Mouse (Mus musculus): ENCODE results near the gene Naa38. TPM values are rescaled to one million over a fixed set of nuclear protein-coding genes. Genes with fewer than 3 reads are reported as not detected.

Naa38 gene
- 143 and 188 TPM in 2 replicates for polyA plus RNA-seq (2012; rRNA removed)

- peak; percentile 72 for DNase-seq (ENCODE audit: low spot score)
Observed at GRCm38 (mm10) chr11:69395235-69395633, at the start of gene Naa38, which contains the start of gene Cyb5d1. Gene Naa38, plus strand, starts transcription at chr11:69395487. Gene Cyb5d1, minus strand, starts transcription at chr11:69395631.

DNA sequence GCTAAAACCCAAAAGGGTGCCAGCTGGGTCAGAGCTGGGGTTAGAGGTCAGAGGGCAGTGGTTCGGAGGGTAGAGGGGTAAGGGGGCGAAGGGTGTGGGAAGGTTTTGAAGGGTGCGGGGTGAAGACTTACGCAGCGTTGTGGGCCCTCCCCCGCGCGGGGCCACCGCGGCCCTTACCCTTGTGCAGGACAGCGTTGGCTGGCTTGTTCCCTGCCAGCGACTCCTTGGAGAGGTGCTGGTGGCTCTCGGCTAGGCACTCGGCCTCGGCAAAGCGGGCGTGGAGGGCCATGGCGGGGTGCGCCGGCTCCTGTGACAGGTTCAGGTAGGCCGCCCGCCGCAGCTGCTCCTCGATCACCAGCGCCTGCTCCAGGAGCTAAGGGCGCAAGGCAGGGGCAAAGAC lies 48.8 kb upstream of the Naa38 start:
- no peak for DNase-seq (ENCODE audit: low spot score)

DNA sequence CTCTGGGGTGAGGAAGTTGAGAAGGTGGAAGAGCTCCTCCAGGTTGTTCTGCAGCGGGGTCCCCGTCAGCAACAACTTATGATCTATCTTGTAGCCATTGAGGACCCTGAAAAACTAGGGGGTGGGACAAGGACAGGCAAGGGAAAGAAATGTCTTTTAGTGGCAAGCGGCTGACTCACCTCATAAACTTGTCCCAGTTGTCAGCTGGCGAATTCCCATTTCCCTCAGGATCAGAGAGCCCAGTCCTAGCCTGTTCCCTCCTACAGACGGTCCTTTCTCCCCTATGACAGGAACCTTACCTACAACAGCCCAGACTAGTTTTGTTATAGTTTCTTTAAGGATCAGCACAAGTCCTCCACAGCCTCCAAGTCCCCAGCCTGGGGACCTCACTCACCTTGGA lies 38.7 kb upstream of the Naa38 start:
- no peak for DNase-seq (ENCODE audit: low spot score)

DNA sequence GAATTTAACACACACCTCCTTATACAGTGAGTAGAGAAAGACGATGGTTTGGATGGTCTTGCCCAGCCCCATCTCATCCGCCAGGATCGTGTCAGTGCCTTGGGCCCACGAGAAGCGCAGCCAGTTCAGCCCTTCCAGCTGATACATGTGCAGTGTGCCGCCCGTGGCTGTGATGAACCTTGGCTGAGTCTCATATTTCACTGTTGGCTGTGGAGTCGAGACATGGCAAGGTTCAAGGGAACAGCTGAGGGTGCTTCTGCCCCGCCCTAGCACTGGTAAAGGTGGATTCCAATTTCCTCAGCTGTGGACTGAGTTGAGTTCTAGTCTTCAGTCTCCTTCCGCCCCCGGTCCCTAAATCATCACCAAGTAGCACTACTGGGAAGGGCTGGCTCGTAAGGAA lies 37.6 kb upstream of the Naa38 start:
- DNase-seq (ENCODE audit: low spot score) = no peak

DNA sequence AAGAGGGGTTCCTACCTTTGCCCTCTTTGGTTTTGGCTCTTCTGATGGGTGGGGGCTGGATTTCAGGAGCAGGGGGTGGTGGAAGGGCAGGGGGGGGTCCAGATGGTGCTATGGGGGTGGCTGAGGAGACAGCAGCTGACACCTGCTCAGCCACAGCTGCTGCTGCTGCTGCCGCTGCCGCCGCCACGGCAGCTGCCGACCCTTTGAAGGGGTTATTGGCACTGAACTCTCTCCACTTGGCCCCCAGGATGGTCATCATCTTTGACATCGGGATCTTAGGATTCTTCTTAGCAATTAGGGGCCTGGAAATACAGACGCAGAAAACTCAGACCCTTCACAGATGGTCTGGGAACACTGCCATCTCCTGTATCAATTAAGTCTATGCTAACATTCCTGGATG lies 33.3 kb upstream of the Naa38 start:
- no peak for DNase-seq (ENCODE audit: low spot score)

- no peak for DNase-seq (ENCODE audit: low spot score)
Observed at GRCm38 (mm10) chr11:69362479-69362878, 32.8 kb upstream of the Naa38 start.

DNA sequence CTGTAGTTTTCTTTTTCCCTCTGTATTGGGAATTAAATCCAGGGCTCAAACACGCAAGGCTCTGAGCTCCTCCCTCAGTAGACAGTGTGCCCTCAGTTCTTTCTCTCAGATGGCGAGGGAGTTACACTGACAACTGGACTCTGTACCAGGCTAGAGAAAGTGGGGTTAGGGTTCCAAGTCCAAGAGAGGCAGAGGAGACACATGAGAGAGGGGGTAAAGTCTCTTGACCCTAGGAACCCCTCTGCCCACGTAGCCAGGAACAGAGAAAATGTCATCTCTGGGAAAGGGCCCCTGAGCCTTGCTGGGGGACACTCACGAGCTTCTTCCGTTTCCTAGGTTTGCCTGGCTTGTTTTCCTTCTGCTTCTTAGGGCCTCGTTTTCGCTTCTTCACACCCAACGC lies 30.9 kb upstream of the Naa38 start:
- no peak for DNase-seq (ENCODE audit: low spot score)

- peak; percentile 96 for DNase-seq (ENCODE audit: low spot score)
Observed at GRCm38 (mm10) chr11:69364910-69365309, 30.4 kb upstream of the Naa38 start.

DNA sequence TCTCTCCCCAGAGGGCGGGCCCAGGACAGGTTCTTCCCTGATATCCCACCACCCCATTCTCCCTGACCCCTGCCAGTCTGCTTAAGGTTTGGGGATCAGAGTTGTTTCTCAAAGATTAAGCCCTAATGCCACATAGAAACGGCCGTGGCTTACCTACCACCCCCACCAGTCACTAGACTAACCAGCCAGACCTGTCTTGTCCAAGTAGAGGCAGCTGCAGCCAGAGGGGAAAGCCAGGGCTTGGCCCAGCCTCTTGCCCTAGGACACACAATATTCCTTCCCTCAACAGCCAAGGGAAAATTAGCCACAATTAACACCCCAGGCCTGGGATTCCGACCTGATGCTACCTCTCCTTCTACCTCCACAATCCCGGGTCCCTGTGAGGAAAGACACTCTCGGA lies 29.6 kb upstream of the Naa38 start:
- peak; percentile 42 for DNase-seq (ENCODE audit: low spot score)

- DNase-seq (ENCODE audit: low spot score) = peak; percentile 85
Observed at GRCm38 (mm10) chr11:69366157-69366854, 29.0 kb upstream of the Naa38 start.

DNA sequence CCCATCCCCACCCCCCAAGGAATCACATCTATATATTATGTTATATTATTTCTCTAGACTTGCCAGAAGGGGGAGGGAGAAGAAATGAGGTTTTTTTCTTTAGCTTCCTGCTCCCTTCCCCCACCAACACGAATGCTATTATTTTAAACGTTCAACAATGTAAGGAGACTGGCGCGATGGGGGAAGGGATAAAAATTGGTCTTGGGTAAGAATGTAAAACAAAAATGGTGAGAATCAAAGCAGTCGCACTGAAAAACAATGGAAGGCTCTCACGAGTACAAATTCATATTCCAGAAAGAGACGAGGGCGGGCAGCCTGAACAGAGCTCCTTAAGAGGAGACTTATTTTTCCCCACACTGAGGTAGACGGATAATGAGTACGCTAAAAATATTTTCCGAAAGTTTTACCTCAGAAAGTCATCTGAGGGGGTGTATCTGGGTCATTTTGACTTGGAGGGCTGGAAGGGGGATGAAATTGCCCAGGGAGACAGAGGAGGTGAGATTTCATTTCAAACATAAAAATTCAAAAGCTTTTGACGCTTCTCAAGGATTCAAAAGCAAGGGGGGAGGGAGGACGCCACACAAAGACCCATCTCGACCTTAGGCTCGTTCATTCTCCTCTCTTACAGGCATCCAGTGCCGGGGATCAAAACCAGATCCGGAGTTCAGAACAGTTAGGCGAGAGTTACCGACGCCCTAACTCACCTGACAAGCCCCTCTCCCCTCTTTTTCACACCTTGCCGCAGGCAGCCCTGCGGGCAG lies 28.3 kb upstream of the Naa38 start:
- no peak for DNase-seq (ENCODE audit: low spot score)

- DNase-seq (ENCODE audit: low spot score) = no peak
Observed at GRCm38 (mm10) chr11:69367616-69368355, 27.5 kb upstream of the Naa38 start.

DNA sequence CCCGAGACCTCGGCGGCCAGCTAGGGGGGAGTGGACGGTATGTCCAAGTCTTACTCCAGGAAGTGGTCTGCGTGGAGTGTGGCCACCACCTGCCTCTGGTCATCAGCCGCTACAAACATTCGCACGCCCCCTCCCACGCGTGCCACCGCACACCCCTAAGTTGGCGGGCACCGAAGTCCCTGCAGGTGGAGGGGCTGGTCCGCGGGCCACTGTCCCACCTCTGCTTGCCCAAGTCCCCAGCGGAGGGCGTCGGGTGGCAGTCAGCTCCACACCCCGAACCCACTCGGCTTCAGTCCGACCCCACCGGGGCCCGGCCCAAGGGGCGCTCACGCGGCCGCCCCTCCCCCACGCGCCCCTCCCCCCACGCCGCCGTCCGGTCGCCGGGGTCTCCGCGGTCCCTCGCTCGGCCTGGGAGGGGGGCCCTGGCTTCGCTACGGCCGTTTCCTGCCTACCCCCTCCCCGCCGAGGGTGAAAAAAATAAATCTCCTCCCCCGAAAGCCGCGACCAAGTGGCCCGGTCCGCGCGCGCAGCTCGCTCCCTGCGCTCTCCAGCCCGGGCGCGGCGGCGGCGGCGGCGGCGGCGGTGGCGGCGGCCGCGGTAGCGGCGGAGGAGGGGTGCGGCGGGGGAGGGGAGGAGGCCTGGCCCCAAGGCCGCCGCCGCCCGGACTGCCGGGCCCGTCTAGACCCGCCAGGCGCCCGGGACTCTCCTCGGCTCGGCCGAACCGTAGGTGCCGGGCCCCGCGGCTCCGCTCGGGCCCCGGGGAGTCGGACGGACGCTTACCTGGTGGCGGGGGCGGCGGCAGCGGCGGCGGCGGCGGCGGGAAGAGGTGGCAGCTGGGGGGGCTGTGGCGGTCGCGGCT lies 26.7 kb upstream of the Naa38 start:
- DNase-seq (ENCODE audit: low spot score) = peak; percentile 58

GRCm38 (mm10) chr11:69369215-69369989 lies 25.9 kb upstream of the Naa38 start, which contains the start of gene Chd3:
Gene Chd3, minus strand, starts transcription at chr11:69369406.
- DNase-seq (ENCODE audit: low spot score) = no peak

GRCm38 (mm10) chr11:69369990-69370816 lies 25.1 kb upstream of the Naa38 start:
- DNase-seq (ENCODE audit: low spot score) = no peak

DNA sequence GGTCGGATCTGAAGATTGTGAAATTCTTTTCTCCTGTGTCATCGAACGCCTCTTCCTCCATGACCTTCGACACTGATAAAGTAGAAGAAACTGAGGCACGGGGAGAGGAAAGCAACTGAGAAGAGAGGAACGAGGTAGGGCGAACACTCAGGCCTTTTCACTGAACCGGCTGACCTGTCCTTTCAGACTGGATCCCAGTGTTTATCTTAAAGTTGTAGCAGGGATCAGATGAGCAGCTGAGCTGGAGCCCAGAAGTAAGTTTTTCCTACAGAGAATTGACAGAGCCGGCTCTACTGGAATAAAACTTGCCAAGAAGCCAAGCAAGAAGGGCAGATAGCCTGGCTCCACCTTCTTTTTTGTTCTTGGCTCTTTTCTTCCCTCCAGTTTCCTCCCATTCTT lies 24.5 kb upstream of the Naa38 start:
- no peak for DNase-seq (ENCODE audit: low spot score)

GRCm38 (mm10) chr11:69371601-69372000 lies 23.7 kb upstream of the Naa38 start:
- no peak for DNase-seq (ENCODE audit: low spot score)

GRCm38 (mm10) chr11:69372056-69372779 lies 23.1 kb upstream of the Naa38 start:
- DNase-seq (ENCODE audit: low spot score) = no peak

DNA sequence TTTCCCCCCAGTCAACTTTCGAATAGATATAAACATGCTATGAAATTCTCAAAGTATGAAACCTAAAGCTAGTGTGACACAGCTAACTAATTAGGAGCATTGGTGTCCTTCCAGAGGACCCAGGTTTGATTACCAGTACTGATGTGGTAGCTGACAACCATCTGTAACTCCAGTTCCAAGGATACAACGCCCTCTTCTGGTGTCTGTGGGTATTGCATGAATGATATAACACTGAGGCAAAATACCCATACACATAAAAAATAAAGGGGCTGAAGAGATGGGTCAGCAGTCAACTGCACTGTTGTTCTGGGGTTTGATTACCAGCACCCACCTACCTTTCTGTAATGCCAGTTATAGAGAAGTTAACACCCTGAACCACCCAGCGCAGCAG lies 22.5 kb upstream of the Naa38 start:
- DNase-seq (ENCODE audit: low spot score) = no peak
